Mouse (Mus musculus): ENCODE results near the gene Pmm1. TPM values are rescaled to one million over a fixed set of nuclear protein-coding genes. Genes with fewer than 3 reads are reported as not detected.

The Pmm1 gene
- polyA plus RNA-seq, 1 experiment from 2014 or later: 17.1 TPM

- WGBS: 37% methylated on average over 9 of the region's 9 CpGs
- no peaks in the 10 kb centered on the region for H3K27me3 ChIP-seq
- peak overlapping the region; percentile 72 for H3K4me3 ChIP-seq (replicated peaks)
- ATAC-seq (ENCODE audit: insufficient number of reproducible peaks, insufficient read depth, low FRiP score, low TSS enrichment, low read depth): no peak
- no peaks in the 10 kb centered on the region for H3K36me3 ChIP-seq
- 0 out of 2 replicates have a peak overlapping the region, but pooled peaks have one; percentile 18 for H3K9ac ChIP-seq (replicated peaks)
- H3K4me2 ChIP-seq: peak overlapping the region; percentile 97
- H3K9me3 ChIP-seq: no peaks in the 10 kb centered on the region
- H3K27ac ChIP-seq: 0 out of 2 replicates have a peak overlapping the region, but pooled peaks have one; percentile 9
- peaks cover 16% of the 10 kb centered on the region for H3K4me1 ChIP-seq (replicated peaks)
These were observed 34.3 kb downstream of the Pmm1 start for GRCm38 (mm10) chr15:81926446-81926822.

GRCm38 (mm10) chr15:81925760-81926445 lies 34.8 kb downstream of the Pmm1 start, which contains the start of gene Polr3h:
Polr3h (minus strand) TSS chr15:81926240.
- H3K4me3 ChIP-seq (replicated peaks): peak within 1 kb of the TSS; percentile 72
- no peaks in the 10 kb centered on the region for H3K9me3 ChIP-seq
- H3K27ac ChIP-seq: peak within 1 kb of the TSS; percentile 56; the same call in 1 of the 2 replicates
- H3K9ac ChIP-seq (replicated peaks): peak within 1 kb of the TSS; percentile 77
- no peaks in the 10 kb centered on the region for H3K27me3 ChIP-seq
- ATAC-seq (ENCODE audit: insufficient number of reproducible peaks, insufficient read depth, low FRiP score, low TSS enrichment, low read depth): peak; percentile 92
- no peaks in the 10 kb centered on the region for H3K36me3 ChIP-seq
- peak within 1 kb of the TSS; percentile 97 for H3K4me2 ChIP-seq
- H3K4me1 ChIP-seq (replicated peaks): peaks cover 16% of the 10 kb centered on the region
- under 1% methylated on average over 54 of the region's 54 CpGs for WGBS

GRCm38 (mm10) chr15:81924933-81925332 lies 35.8 kb downstream of the Pmm1 start:
- Histone ChIP-seq H3K9ac (replicated peaks) (peak overlapping the region; percentile 77; the same call in 1 of the 2 replicates), H3K4me2 (peak overlapping the region; percentile 97), H3K27ac (no peak overlapping the region), H3K4me1 (replicated peaks) (peaks cover 16% of the 10 kb centered on the region), H3K27me3 (no peaks in the 10 kb centered on the region), H3K4me3 (replicated peaks) (peak overlapping the region; percentile 72), H3K36me3 (no peaks in the 10 kb centered on the region), H3K9me3 (no peaks in the 10 kb centered on the region)
- WGBS: 88% methylated on average over 11 of the region's 11 CpGs
- no peak for ATAC-seq (ENCODE audit: insufficient number of reproducible peaks, insufficient read depth, low FRiP score, low TSS enrichment, low read depth)

GRCm38 (mm10) chr15:81921255-81921654 lies 39.5 kb downstream of the Pmm1 start:
- no peak overlapping the region for H3K9ac ChIP-seq (replicated peaks)
- peaks cover 12% of the 10 kb centered on the region for H3K4me1 ChIP-seq (replicated peaks)
- H3K36me3 ChIP-seq: peaks cover 22% of the 10 kb centered on the region
- no peaks in the 10 kb centered on the region for H3K9me3 ChIP-seq
- 68% methylated on average over 5 of the region's 5 CpGs for WGBS
- no peak for ATAC-seq (ENCODE audit: insufficient number of reproducible peaks, insufficient read depth, low FRiP score, low TSS enrichment, low read depth)
- no peak overlapping the region for H3K27ac ChIP-seq
- H3K4me3 ChIP-seq (replicated peaks): no peak overlapping the region
- no peaks in the 10 kb centered on the region for H3K27me3 ChIP-seq
- H3K4me2 ChIP-seq: no peak overlapping the region

GRCm38 (mm10) chr15:81920546-81921217 lies 40.0 kb downstream of the Pmm1 start:
- H3K9me3 ChIP-seq: no peaks in the 10 kb centered on the region
- no peak for ATAC-seq (ENCODE audit: insufficient number of reproducible peaks, insufficient read depth, low FRiP score, low TSS enrichment, low read depth)
- H3K9ac ChIP-seq (replicated peaks): no peak overlapping the region
- 93% methylated on average over 10 of the region's 10 CpGs for WGBS
- H3K36me3 ChIP-seq: peaks cover 27% of the 10 kb centered on the region
- H3K27ac ChIP-seq: no peak overlapping the region
- no peaks in the 10 kb centered on the region for H3K27me3 ChIP-seq
- H3K4me3 ChIP-seq (replicated peaks): no peak overlapping the region
- H3K4me2 ChIP-seq: no peak overlapping the region
- peaks cover 12% of the 10 kb centered on the region for H3K4me1 ChIP-seq (replicated peaks)

- Histone ChIP-seq H3K36me3 (peaks cover 44% of the 10 kb centered on the region), H3K27ac (no peak overlapping the region), H3K9me3 (no peaks in the 10 kb centered on the region), H3K4me2 (no peak overlapping the region), H3K4me1 (replicated peaks) (no peaks in the 10 kb centered on the region), H3K27me3 (no peaks in the 10 kb centered on the region), H3K4me3 (replicated peaks) (no peak overlapping the region), H3K9ac (replicated peaks) (no peak overlapping the region)
- WGBS: 84% methylated on average over 5 of the region's 5 CpGs
- ATAC-seq (ENCODE audit: insufficient number of reproducible peaks, insufficient read depth, low FRiP score, low TSS enrichment, low read depth): no peak
These were observed 41.7 kb downstream of the Pmm1 start for GRCm38 (mm10) chr15:81919062-81919461.

GRCm38 (mm10) chr15:81917621-81918463 lies 42.9 kb downstream of the Pmm1 start:
- Histone ChIP-seq H3K4me1 (replicated peaks) (no peaks in the 10 kb centered on the region), H3K27ac (no peak overlapping the region), H3K9me3 (no peaks in the 10 kb centered on the region), H3K27me3 (no peaks in the 10 kb centered on the region), H3K9ac (replicated peaks) (no peak overlapping the region), H3K36me3 (peaks cover 56% of the 10 kb centered on the region), H3K4me2 (no peak overlapping the region), H3K4me3 (replicated peaks) (no peak overlapping the region)
- no peak for ATAC-seq (ENCODE audit: insufficient number of reproducible peaks, insufficient read depth, low FRiP score, low TSS enrichment, low read depth)
- WGBS: 58% methylated on average over 6 of the region's 6 CpGs

GRCm38 (mm10) chr15:81917201-81917600 lies 43.5 kb downstream of the Pmm1 start:
- H3K4me2 ChIP-seq: no peak overlapping the region
- H3K9ac ChIP-seq (replicated peaks): no peak overlapping the region
- no peak overlapping the region for H3K4me3 ChIP-seq (replicated peaks)
- no peaks in the 10 kb centered on the region for H3K27me3 ChIP-seq
- ATAC-seq (ENCODE audit: insufficient number of reproducible peaks, insufficient read depth, low FRiP score, low TSS enrichment, low read depth): no peak
- no peaks in the 10 kb centered on the region for H3K9me3 ChIP-seq
- H3K36me3 ChIP-seq: peaks cover 62% of the 10 kb centered on the region
- WGBS: 89% methylated on average over 12 of the region's 12 CpGs
- no peak overlapping the region for H3K27ac ChIP-seq
- H3K4me1 ChIP-seq (replicated peaks): no peaks in the 10 kb centered on the region

- Histone ChIP-seq H3K4me1 (replicated peaks) (no peaks in the 10 kb centered on the region), H3K36me3 (peaks cover 77% of the 10 kb centered on the region), H3K4me3 (replicated peaks) (no peak overlapping the region), H3K27me3 (no peaks in the 10 kb centered on the region), H3K4me2 (no peak overlapping the region), H3K9me3 (no peaks in the 10 kb centered on the region), H3K27ac (no peak overlapping the region), H3K9ac (replicated peaks) (no peak overlapping the region)
- no peak for ATAC-seq (ENCODE audit: insufficient number of reproducible peaks, insufficient read depth, low FRiP score, low TSS enrichment, low read depth)
- WGBS: 89% methylated on average over 5 of the region's 5 CpGs
These were observed 45.1 kb downstream of the Pmm1 start for GRCm38 (mm10) chr15:81915663-81916062.

GRCm38 (mm10) chr15:81914668-81915067 lies 46.1 kb downstream of the Pmm1 start:
- H3K4me2 ChIP-seq: no peak overlapping the region
- no peaks in the 10 kb centered on the region for H3K27me3 ChIP-seq
- no peak overlapping the region for H3K4me3 ChIP-seq (replicated peaks)
- no peaks in the 10 kb centered on the region for H3K4me1 ChIP-seq (replicated peaks)
- WGBS: 86% methylated on average over 5 of the region's 5 CpGs
- no peak overlapping the region for H3K27ac ChIP-seq
- H3K9ac ChIP-seq (replicated peaks): no peak overlapping the region
- H3K36me3 ChIP-seq: peaks cover 86% of the 10 kb centered on the region
- no peak for ATAC-seq (ENCODE audit: insufficient number of reproducible peaks, insufficient read depth, low FRiP score, low TSS enrichment, low read depth)
- no peaks in the 10 kb centered on the region for H3K9me3 ChIP-seq

GRCm38 (mm10) chr15:81912498-81912897 lies 48.2 kb downstream of the Pmm1 start:
- Histone ChIP-seq H3K27me3 (no peaks in the 10 kb centered on the region), H3K27ac (no peak overlapping the region), H3K9me3 (no peaks in the 10 kb centered on the region), H3K9ac (replicated peaks) (no peak overlapping the region), H3K36me3 (peaks cover 99% of the 10 kb centered on the region), H3K4me2 (no peak overlapping the region), H3K4me1 (replicated peaks) (no peaks in the 10 kb centered on the region), H3K4me3 (replicated peaks) (no peak overlapping the region)
- ATAC-seq (ENCODE audit: insufficient number of reproducible peaks, insufficient read depth, low FRiP score, low TSS enrichment, low read depth): no peak
- WGBS: 77% methylated on average over 2 of the region's 2 CpGs

Measured in limb, embryonic 12.5 days (tissue).